Mouse (Mus musculus) heart, adult 11 months (tissue): ENCODE results near the gene Lgals2.

Experiments
- DNase-seq: peaks from one replicate; pipeline ENCODE4 v3.0.0; 2022

Gene Lgals2

DNA sequence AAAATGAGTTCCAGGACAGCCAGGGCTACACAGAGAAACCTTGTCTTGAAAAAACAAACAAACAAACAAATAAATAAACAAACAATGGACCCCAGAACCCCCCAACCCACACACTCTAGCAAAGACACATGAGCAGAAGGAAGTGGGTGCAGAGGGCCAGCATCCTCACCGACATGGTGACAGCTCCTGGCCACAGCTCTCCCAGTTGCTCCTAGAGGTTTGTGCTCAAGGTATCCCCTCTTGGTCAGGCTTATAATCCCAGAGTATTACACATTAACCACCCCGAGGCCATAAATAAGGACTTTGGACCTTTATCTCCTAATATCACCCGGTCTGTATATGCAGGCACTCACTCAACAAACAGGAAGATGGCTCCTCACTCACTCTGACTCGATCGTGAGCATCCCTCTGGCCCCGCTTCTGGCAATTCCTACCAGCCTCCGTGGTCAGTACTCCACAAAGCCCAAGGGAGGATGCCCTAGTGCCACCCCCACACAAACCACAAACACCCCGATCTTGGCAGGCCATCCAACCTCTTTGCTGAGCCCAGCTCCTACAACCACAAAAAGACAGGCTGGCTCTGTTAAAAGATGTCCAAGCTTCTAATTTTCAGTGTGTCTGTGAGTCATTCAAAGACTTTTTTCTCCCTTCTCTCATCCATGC is at the start of gene Lgals2:
Lgals2 (minus strand) TSS at position 227 of the 663 bp plus-strand sequence.
- DNase-seq = no peak

DNA sequence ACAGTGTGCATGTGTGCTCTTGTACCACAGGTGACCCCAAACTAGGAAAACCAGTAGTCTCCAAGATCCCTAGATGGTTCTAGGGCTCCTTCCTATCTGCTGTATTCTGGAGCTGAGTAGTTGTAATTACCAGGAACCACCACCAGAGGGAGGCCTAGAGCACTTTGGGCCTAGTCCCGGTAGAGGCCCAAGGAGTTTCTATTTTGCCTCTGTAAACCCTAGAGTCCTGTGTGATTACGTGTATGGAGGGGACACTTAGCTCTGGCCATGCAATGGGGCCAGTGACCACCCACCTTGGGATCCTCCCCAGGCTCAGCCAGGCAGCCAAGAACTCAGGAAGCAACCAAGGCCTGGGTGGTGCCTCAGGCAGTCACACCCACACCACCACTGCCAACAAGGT is 47.9 kb upstream of the Lgals2 start:
- peak; percentile 96 for DNase-seq

DNA sequence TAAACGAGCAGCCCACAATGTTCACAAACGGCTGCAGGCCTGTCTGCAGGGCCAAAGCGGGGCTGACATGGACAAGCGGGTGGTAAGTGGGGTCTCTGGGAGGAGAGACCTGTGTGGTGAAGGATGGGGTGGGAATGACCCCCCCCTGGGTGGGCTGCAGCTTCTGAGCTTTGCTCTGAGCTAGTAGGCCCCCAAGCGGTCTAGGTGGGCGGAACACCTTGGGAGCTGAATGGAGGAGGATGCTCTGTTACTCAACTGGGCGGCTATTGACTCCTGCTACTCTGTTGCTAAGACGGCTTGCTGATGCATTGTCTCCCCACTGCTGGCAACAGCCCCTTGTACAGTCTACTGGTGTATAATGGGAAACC is 46.1 kb upstream of the Lgals2 start:
- DNase-seq = no peak

DNA sequence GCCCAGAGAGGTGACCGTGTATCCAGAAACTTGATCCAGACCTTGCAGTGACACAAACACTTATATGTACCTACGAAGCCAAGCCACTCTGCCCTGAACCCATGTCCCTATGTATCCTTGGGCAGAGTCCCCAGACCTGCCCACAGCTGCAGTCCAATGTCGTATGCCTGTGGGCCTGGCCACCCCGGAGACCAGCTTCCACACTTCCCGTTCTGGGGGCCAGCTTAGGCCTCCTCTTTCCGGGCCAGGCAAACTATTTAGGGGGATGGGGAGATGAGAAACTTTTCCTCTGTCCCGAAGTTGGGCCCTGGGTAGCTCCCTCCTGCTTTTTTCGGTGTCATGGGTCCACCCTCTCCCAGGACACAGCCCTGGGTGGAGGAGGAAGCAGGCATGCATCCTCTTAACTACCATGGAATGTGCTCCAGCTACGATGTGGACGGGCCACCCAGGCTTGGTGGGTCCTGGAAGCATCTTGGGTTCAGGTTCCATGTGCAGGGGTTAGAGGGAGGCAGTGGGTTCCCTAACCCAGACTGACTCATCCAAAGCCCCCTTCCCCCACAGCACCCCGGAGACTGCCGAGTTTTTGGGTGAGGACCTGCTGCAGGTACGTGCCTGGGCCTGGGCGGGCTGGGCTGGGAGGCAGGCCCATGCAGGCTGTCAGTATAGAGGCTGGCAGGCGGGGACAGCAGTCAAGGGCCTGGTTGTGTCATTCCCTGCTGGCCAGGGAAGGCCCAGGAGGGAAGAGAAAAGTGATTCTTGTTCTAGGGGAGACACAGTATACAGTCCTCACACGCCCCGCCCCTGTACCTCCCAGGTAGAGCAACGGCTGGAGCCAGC is 45.5 kb upstream of the Lgals2 start:
- peak; percentile 96 for DNase-seq

DNA sequence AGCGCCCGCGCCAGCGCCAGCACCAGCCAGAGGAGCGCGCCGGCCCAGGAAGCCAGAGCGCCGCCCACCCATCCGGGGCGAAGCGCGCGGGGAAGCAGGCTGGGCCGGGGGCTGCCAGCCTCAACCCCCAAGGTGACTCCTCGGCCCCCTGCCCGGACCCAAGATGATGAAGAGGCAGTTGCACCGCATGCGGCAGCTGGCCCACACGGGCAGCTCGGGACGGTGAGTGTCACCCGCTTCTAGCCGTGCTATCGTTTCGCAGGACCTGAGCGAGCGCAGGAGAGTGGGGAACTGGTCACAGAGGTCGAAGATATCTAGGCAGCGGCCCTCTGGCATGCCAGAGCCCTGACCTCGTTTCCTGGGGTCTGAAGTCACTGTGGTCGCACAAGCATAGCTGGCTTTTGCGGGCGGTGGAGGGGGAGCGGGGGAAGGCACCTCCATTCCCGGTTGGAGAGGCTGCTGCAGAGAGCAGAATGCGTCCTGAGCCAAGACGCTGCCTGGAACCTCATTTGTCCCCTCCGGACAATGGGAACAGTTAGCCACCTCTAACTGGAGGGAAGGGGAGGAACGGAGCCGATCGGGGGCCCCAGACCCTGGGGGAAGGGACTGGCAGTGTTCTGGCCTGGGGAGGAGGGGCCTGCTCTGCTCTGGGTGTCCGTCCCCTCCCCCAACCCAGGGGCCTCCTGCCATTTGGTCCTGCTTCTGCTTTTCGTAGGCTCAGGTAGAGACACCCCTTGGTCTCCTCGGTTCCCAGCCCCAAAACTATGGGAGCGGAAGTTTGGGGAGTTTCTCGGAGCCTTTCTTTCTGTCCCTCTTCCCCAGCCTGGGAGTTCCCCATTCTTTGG is 44.6 kb upstream of the Lgals2 start, which contains the start of gene Sh3bp1:
Sh3bp1 (plus strand) TSS at position 29 of the 845 bp plus-strand sequence.
- DNase-seq = peak; percentile 98

DNA sequence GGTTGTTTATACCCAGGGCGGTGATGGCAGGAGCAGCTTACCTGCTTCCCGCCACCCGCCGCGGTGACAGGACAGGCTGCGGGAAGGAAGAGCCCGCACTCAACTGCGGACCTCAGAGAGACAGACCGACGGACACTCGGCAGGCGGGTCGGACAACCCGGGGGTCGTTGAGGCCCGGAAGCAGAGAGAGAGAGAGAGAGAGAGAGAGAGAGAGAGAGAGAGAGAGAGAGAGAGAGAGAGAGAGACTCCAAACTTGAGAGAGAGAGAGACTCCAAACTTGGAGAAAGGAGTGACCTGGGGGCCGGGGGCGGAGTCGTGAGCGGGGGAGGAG is 44.0 kb upstream of the Lgals2 start, which contains the start of gene Gm49510:
Gm49510 (plus strand) TSS at position 259 of the 331 bp plus-strand sequence.
- no peak for DNase-seq

DNA sequence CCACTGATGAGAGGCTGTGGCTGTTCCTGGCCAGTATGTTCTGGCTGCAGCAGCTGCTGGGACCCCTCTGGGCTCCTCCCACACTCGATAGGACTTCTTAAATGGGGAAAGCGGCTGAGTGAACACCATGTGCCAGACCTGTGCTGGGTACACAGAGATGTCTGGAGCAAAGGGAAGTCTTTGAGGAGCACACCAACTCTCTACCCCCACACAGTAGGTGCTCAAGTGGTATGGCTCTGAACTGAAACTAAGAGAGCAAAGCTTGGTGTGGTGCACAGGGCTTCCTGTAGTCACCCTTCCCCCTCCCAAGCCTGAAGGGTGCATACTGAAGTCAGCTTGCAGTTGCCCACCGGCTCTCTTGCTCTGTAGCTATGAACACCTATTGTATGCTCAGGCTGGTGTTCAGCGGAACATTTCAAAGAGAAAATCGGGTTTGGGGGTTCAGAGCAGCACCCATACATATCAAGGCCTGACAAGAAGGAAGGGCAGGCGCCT is 43.2 kb upstream of the Lgals2 start:
- no peak for DNase-seq

DNA sequence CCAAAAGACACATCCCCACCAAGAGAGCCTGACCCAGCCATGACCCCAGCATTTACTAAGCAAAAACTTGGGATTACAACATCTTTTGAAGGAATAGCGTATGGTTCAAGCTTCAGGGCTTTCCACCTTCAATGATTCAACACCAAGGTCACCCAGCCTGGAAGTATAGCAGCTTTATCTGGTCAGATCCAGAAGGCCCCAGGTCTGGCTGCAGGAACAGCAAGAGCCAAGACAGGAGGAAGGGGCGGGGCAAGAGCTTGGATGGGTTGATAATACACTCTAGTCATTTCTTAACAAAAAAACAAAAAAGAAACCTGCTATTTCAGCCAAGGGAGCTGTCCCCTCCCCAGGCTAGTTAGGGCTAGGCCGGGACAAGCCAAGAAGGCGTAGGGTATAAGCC is 42.2 kb upstream of the Lgals2 start:
- no peak for DNase-seq

DNA sequence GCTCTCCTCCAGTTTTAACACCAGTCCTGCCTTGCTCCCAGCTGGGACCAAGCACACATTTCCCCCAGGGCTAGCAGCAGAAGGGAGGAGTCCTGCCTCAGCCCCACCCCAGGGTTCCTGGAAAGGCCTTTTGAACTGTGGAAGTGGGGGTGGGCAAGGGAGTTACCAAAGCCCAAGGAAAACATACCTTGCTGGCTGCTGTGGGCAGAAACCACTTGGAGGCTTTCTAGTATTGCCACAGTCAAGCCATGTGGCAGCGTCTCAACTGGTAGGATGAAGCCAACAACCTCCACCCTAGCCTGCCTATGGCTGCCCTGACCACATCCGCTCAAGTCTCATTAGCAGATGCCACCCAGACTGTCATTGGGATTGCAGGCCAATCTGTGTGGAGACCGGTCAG is 40.8 kb upstream of the Lgals2 start:
- DNase-seq = peak; percentile 93

DNA sequence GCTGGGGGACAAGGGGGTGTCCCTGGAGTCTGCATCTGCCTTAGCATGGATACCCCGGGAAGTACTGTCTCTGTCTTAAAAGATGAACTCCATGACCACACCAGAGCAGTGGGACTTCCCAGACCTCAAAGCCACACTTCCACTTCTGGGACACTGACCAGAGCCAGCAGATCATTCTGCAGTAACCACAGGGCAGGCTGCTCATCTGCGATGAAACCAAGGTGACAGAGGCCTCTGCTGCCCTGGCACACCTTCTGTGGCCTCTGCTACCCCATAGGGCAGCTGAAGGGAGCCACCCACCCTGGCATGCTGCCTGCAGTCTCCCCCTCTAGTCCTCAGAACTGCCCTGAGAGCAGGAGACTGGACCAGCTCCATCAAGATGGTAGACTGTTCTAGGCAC is 40.4 kb upstream of the Lgals2 start:
- peak; percentile 94 for DNase-seq

DNA sequence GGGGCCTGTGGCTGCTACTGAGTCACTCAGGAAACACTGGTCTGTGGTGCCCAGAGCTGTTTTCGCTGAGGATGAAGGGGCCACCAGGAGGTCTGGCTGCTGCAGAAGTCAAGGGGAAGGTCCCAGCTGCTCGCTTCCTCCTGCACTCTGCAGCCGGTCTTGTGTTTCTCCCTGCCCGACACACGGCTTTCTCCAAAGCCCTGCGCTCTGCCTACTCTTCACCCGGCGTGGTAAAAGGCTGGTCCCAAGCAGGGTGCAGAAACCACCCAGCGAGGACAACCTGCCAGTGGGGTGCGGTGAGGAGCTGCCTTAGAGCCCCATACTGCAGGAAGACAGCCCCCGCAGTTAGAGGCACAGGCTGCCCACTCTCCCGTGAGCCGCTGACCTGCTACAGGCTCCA is 39.4 kb upstream of the Lgals2 start:
- DNase-seq = no peak

DNA sequence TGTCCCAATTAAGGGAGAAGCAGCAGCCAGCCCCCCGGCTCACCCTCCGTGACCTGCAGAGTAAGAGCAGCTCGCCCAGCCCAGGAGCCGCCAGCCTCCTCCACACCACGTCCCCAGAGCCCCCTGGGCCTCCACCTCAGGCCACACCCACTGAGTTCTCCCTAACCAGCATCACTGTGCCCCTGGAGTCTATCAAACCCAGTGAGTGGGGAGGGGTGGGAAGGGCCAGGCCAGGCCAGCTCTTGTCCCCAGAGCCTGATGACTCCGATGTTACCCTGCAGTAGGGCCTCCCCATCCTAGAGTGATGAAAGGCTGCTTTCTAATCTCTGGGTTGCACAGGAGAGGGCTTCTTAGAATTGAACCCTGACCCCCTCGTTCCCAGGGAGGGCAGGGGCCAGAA is 37.1 kb upstream of the Lgals2 start:
- no peak for DNase-seq

DNA sequence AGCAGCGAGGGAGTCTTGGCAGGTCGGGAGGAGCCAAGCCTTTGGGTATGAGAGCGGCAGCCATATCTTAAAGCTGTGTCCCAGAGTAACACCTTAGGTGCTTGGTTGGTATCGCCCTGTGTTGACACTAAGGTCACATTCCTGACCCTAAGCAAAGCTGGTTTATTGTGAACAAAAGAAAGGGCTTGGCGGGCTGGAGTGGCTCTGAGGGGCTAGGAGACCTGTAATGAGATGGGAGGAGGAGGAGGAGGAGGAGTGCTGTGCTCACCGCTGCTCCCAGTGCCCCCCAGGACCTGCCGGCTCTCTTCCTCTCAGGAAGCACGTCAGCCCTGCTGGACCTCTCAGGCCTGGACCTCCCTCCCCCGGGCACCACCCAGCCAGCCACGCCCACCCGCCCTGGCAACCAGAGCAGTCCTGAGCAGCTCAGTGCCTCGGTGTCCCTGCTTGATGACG is 34.1 kb upstream of the Lgals2 start:
- no peak for DNase-seq

DNA sequence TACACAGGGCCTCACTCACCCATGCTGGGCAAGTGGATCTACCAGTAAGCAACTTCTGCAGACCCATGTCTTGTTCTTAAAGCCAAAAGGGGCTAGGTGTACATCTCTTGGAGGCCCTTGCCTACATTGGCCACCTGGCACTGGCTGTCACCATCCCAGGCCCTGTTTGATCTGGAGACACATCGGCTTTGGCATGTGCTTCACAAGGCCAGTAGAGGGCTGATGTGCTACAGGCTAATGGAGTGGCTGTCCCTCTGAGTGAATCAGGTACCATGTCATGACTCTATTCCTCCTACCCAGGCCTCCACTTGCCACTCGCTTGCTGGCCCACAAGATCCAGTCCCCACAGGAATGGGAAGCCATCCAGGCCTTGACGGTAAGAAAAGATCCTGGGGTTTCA is 26.5 kb upstream of the Lgals2 start:
- DNase-seq = no peak

DNA sequence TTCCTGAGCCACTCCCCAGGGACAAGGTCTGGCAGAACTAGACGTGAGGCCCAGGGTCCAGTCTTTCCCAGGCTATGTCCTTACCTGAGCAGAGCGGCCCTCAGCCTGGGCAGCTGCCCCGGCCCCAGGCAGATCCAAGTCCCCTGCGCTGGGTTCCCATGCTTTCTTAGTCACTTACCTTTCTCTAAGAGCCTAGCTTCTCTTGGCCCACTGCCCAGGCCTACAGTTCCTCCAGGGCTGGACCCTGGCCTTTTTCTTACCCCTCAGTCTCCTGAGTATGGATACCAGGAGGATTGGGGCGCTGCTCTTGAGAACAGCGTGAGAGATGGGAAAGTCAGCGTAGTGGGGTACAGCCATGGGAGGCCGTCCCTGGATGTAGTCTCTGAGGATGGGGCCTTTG is 25.1 kb upstream of the Lgals2 start:
- DNase-seq = no peak

DNA sequence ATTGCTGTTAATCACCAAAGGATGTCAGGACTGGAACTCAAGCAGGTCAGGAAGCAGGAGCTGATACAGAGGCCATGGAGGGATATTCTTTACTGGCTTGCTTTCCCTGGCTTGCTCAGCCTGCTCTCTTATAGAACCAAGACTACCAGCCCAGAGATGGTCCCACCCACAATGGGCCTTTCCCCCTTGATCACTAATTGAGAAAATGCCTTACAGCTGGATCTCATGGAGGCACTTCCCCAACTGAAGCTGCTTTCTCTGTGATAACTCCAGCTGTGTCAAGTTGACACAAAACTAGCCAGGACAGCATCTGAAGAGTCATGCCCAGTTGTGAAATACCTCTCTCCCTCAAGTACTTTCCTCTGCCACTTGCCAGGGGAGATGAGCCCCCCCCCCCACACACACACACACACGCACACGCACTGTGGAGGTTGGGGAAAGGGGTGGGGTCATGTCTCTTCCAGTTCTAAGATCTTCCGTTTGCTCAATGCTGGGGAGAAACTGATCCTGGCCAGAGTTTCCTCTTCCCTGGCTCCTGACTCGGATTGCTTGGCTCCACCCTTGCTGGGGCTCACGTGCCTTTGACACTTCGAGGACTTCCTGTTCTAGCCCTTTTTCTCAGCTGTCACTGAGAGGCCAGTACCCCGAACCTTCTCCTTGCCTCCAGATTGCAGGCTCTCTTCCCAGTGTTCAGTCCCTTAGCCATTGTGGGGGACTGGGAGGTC is 23.6 kb upstream of the Lgals2 start:
- peak; percentile 97 for DNase-seq

DNA sequence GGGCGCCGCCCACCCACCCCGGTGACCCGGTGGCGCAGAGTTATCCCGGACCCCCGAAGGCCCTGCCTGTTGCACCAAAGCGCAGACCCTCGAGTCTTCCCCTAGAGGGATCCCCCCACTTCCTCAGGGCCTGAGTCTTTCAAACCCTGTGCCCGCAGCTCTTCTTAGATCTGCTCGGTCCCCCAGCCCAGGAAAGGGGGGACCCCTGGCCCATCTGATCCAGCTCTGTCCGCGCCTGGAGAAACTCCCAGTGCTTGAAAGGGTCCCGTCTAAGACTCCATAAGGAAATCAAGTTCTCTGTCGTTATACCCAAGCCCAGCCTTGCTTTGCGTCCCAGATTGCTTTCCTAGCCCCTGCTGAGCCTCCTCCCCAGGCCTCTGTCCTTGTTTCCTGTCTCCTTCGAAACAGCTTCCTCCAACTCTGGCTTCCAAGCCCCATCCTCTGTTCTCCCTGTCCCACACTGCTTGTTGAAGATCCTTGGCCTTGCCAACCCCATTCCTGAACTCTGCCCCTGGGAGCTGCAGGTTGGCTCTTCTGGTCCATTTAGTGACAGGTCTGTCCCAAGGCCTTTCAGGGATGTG is 22.6 kb upstream of the Lgals2 start:
- peak; percentile 95 for DNase-seq

DNA sequence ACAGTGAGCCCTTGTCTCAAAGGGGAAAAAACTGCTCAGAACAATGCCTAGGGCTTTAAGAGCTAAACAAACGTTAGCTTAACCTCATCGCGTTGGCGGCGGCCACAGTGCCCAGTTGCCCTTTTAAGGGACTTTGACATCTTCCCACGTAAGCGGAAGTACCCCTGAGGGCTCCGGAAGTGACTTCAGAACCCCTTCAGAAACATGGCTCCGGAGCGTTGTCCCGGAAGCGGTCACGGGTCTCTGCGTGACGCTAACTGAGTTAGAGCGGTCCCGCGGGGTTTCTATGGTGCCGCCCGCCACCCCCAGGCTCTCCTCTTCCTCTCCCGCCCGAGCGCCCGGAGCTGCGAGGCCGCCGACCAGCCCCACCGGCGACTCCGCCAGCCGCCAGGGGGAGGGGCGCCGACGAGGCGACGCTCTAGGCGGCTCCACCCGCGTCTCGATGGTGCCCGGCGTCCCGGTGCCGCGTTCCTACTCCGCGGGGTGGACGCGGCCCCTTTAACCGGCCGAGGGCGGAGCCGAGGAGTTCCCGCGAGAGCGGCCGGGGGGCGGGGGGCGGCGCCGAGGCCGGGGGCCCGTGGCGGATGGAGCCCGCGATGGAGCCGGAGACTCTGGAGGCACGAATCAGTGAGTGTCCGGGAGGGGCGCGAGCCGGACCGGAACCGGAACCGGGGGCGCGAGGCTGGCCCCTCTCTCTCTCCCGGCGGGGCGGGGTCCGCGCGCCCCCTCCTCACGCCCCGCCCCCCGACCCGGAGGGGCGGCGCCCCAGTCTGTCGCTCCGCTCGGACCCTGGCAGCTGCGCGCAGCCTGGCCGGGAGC is 21.9 kb upstream of the Lgals2 start, which contains the start of gene Gga1:
Gga1 (plus strand) TSS at position 200 of the 819 bp plus-strand sequence.
- peak; percentile 99 for DNase-seq

DNA sequence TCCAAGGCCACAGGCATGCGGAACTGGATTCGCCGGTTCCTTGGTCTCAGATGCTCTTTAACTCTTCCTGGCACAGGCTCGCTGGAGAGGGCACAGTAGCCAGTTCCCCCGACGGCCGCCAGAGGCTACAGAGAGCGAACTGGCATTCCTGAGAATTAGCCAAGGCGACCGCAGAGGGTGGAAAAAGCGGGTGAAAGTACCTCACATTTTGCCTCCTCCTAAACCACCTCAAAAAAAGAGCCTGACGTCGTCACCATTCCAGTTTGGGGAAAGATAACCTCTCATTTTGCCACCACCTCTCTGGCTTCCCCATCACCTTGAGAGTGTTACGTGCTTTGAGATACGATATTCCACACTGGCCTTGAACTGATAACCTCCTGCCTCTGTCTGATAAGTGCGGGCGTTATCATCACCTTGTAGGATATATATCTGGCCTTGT is 20.9 kb upstream of the Lgals2 start:
- DNase-seq = peak; percentile 97

DNA sequence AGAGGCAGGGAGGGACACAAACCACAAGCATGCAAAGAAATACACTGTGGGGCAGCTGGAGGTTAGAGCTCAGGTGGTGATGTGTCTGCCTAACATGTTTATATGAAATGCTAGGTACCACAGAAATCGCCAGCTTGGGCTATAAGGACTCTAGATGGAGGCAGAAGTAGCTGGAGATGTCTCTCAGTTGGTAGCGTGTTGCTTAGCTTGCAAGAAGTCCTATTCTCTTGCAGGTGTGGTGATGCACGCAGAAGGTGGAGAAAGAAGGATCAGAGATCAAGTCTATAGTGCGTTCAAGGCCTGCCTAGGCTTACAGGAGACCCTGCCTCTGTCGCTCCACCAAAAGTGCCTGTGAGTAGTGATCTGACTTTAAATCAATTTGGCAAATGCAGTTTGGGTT is 20.2 kb upstream of the Lgals2 start:
- peak; percentile 89 for DNase-seq

DNA sequence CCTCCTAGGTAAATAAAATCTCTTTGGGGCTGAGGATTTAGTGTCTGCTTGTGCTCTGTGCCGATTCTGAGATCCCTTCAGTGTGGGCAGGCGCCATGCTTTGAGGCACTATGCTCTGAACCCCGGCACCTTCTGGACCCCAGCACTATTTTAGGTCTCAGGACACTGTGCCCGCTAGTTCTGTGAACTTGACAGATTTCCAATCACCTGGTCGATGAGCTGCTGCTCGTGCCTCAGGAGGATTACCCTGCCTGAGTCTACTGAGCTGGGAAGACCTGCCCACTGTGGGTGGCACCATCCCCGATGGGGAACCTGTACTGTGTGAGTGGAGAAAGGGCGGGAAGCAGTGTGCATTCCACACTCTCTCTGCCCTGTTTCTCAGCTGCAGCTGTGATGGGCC is 19.7 kb upstream of the Lgals2 start:
- DNase-seq = peak; percentile 92
